Mouse (Mus musculus) spleen, postnatal 14 days (tissue): ENCODE results near the gene Ppwd1.
"Not testable (repeated sequence)": the region's sequence is repeated elsewhere in the genome, so short reads cannot be mapped to it uniquely, and the experiment has no call there.

Experiments used
- DNase-seq, 2 experiments: peaks; one replicate each; pipeline ENCODE4 v3.0.0; 2021 to 2022; ENCODE audit warnings: low spot score in 2 of 2

The Ppwd1 gene

GRCm38 (mm10) chr13:104228384-104229066, at the start of gene Ppwd1, which contains the start of gene Cenpk:
Gene Ppwd1, minus strand, starts transcription at chr13:104228843.
Gene Cenpk, plus strand, starts transcription at chr13:104228611.
- DNase-seq, result peak; percentile 94 to 96

GRCm38 (mm10) chr13:104258997-104259396, 30.4 kb upstream of the Ppwd1 start:
- no peak for DNase-seq

GRCm38 (mm10) chr13:104229181-104229580, 538 bp upstream of the Ppwd1 start:
- DNase-seq, result no peak

GRCm38 (mm10) chr13:104227478-104227877, 1.2 kb downstream of the Ppwd1 start:
- DNase-seq, result no peak

- DNase-seq, result no peak
Observed at GRCm38 (mm10) chr13:104204313-104204712, 24.3 kb downstream of the Ppwd1 start.

- DNase-seq, result not testable (repeated sequence)
Observed at GRCm38 (mm10) chr13:104195891-104196290, 32.8 kb downstream of the Ppwd1 start.

GRCm38 (mm10) chr13:104187357-104187756, 41.3 kb downstream of the Ppwd1 start:
- no peak for DNase-seq

- no peak for DNase-seq
Observed at GRCm38 (mm10) chr13:104179176-104179888, 49.3 kb downstream of the Ppwd1 start.

GRCm38 (mm10) chr13:104178650-104179121, 50.0 kb downstream of the Ppwd1 start, which contains the start of gene Trim23:
Gene Trim23, plus strand, starts transcription at chr13:104178797.
- DNase-seq, result peak; percentile 92 to 94

- DNase-seq, result peak; percentile 8 to 71
Observed at GRCm38 (mm10) chr13:104177796-104178649, 50.6 kb downstream of the Ppwd1 start, which contains the start of gene Trappc13. Gene Trappc13, minus strand, starts transcription at chr13:104178469.

- DNase-seq, result no peak
Observed at GRCm38 (mm10) chr13:104176874-104177273, 51.8 kb downstream of the Ppwd1 start.

- DNase-seq, result no peak
Observed at GRCm38 (mm10) chr13:104172498-104172897, 56.1 kb downstream of the Ppwd1 start.

- no peak for DNase-seq
Observed at GRCm38 (mm10) chr13:104171711-104172110, 56.9 kb downstream of the Ppwd1 start.

GRCm38 (mm10) chr13:104155686-104156085, 73.0 kb downstream of the Ppwd1 start:
- DNase-seq, result no peak
